Mouse (Mus musculus) kidney, adult 18-20 months (tissue): ENCODE data around the gene 2410004B18Rik.

Experiments
- DNase-seq: peaks from one replicate; pipeline ENCODE4 v3.0.0; 2021

The 2410004B18Rik gene

GRCm38 (mm10) chr3:145929525-145930400 lies 8.1 kb upstream of the 2410004B18Rik start:
- no peak for DNase-seq

DNA sequence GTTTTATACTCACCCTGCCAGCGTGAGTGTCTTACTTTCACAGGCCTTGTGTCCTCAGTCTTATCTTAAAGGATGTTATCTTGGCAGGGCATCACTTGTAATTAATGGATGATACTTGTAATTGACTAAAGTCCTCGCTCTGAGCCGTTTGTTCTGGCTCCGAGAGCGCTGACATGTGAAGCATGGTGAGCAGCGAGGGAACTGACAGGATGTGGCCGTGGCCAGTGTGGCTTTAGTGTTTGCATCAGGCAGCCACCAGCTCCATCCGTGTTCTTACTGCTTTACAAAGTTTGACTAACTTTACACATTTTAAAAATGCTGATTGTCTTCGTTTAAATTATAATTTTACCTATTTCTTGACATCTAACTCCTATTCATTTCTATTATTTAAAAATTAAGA lies 4.0 kb upstream of the 2410004B18Rik start:
- no peak for DNase-seq

GRCm38 (mm10) chr3:145938405-145939349 lies 863 bp downstream of the 2410004B18Rik start:
- DNase-seq, result no peak

DNA sequence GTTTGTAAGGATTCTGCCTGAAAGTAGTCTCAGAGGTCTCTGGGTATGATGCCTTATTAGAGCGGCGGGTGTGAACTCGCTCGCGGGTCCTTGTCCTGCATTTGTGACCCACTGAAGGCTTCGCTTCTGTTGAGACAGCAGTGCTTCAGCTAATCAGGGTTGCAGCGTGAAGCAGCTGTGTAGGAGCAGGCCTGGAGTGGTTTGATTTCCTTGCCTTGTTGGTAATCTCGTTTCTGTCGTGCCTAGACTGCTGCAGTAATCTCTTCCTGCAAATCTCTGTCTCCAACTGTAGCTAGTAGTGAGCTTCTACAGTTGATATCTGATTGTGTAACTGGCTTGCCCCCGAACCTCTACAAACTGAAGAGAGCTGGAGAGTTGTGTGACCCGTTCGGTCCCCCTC lies 1.6 kb downstream of the 2410004B18Rik start:
- DNase-seq, result no peak

- DNase-seq, result no peak
Observed at GRCm38 (mm10) chr3:145939971-145940370, 2.2 kb downstream of the 2410004B18Rik start.

GRCm38 (mm10) chr3:145941971-145942370 lies 4.2 kb downstream of the 2410004B18Rik start:
- peak; percentile 77 for DNase-seq

DNA sequence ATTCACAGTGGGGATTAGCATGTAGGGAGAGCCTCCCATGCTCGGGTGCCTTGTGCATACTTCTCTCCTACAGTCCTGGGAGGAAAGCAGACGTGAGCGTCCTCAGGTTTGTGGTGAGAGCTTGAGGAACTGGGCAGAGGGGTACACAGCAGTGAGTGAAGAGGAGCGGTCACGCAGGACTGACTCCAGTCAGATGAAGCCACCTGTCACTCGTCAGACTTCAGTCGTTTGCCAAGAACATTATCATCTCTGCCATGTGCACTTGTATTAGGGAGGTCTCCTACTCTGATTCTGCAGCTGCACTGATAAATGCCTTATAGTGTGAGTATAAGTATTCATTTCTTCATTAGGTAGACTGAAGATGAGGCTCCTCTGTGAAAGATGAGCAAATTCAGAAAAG lies 6.5 kb downstream of the 2410004B18Rik start:
- no peak for DNase-seq

GRCm38 (mm10) chr3:145945904-145946303 lies 8.1 kb downstream of the 2410004B18Rik start:
- no peak for DNase-seq

GRCm38 (mm10) chr3:145946654-145947053 lies 8.8 kb downstream of the 2410004B18Rik start:
- DNase-seq, result no peak

DNA sequence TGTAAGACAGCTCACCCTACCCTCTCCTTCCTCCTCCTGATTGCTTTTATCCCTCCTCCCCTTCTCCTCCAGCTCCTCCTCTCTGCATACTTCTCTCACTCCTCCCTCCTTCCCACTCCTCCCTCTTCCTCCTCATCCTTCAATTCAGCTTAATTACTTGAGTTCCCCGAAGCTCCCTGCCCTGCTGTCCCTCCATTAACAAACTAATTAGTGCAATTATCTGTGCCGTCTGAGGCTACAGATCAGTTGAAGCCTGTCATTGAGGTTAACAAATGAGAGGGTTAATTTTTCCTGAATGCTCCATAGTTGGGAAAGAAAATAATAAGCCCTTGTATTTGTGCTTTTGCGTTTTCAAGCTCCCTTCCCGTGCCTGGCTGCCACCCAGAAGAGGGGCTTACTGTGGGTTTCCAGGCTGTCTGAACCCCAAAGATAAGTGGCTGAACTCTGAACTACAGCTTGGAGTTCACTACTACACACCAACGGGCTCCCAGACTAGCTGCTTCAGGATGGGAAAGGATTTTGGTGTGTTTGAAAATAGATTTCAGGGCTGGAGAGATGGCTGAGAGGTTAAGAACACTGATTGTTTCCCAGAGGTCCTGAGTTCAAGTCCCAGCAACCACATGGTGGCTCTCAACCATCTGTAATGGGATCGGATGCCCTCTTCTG lies 9.9 kb downstream of the 2410004B18Rik start:
- DNase-seq, result no peak

DNA sequence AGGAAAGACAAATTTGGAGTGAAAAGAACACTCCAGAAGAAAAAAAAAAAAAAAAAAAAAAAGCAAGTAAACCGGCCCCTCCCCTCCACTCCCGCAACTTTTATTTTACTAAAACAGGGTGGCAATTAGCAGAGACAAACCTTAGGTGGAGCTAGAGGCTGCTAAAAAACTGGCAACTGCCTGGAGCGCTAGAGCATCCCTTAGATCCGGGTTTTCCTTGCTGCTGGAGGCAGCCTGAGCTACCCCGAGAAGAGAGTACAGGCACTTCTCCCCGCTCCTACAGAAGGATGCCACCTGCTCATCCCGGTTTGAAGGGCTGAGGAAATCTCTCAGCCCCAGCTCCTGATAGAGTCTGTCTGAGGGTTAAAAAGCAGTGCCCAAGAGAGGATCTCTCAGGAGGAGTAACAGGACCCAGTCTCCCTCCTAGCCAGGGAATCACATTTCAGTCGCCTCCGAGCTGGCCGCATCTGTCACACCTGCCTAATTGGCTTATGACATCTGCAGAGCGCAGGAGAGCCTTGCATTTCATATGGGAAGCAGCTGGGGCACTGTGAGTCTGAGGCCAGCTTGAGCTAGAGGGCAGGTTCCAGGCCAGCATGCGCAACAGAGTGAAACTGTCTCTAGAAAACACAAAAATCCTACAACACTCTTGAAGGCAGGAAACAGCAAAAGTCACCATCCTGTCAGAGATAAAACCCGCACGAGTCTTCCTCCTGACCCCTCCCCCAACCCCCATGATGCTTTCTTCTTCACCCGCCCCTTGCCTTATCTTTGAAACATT lies 12.4 kb downstream of the 2410004B18Rik start:
- peak; percentile 48 for DNase-seq

DNA sequence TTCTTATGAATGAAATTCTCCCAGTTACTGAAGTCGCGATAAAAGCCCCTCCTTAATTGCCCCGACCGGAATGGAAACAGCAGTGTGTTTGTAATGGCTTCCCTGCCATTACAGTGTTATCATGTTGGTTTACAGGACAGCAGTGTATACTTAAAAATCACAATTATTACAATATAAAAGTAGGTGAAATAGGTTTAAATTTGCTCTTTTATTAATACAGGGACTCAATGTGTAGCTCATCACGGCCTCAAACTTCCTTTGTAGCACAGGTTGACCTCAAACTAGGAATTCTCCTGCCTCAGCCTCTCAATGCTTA lies 13.0 kb downstream of the 2410004B18Rik start:
- DNase-seq, result no peak

GRCm38 (mm10) chr3:145951287-145952165 lies 13.7 kb downstream of the 2410004B18Rik start:
- no peak for DNase-seq

- no peak for DNase-seq
Observed at GRCm38 (mm10) chr3:145952945-145953344, 15.1 kb downstream of the 2410004B18Rik start.

DNA sequence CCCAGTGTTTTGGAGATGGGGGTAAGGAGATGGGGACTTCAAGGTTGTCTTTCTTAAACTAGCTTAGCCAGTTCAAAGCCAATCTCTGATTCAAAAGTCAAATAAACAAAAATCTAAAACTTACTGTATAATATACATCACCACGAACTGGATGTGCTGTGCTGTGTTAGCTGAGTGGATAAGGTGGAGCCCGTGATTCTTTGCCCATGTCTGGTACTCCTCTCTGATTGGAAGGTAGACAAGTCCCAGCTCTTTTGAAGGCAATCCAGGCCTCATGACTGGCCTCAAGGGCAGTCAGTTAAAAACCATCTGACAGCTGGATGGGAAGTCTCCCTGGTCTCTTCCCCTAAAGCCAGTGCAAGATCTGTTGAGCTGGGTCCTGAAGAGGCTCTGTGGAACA lies 15.6 kb downstream of the 2410004B18Rik start:
- DNase-seq, result no peak

- DNase-seq, result no peak
Observed at GRCm38 (mm10) chr3:145959824-145960223, 22.0 kb downstream of the 2410004B18Rik start.

DNA sequence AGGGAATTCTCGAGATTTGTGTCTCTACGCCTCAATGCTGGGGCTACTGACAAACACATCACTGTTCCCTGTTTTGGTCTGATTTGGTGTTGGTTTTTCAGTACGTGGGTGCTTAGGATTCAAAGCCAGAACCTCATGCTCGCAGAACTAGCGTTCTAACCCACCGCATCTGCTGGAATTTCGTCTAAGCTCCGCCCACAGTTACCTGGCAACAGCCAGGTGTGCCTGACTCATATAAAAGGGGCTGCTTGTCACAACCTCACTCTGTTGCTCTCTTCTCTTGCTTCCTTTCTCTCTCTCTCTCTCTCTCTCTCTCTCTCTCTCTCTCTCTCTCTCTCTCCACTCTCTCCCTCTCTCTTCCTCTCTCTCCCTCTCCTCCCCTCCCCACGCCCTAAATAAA lies 24.6 kb downstream of the 2410004B18Rik start:
- DNase-seq, result peak; percentile 26

GRCm38 (mm10) chr3:145963101-145964017 lies 25.5 kb downstream of the 2410004B18Rik start:
- peak; percentile 55 for DNase-seq

DNA sequence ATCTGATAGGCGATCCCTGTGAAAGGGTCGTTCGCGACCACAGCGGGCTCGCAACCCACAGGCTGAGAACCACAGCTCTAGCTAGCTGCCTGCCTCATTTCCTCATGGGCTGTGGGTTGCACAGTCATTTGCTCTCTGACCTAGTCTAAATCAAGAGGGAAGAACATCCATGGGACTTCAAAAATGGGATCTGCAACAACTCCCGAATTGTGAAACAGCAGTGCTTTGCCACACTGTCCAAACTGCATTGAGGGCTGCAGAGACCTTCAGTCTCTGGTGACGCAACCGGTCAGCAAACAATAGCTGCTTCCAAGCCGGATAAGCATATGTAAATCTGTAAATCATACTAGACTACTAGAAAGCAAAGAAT lies 26.2 kb downstream of the 2410004B18Rik start:
- no peak for DNase-seq

DNA sequence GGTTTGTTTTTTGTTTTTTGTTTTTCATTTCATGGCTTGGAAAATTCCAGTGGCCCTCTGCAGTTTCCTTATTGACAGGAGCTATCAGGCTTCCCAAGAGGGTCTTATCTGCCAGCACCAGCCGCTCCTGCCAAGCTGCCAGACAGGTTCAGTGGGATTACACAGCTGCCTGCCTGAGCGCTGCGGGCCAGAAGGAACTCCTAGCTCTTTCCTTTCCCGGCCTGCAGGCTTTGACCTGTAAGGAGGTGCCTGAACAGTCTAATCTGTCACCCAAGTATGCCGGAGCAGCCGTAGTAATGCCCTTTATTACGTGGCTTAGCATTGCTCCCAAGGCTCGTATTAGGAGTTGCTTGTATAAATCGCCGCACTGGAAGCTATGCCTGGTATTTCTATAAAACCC lies 26.7 kb downstream of the 2410004B18Rik start:
- peak; percentile 49 for DNase-seq
